9 mouse cellular contexts compared by ENCODE assay signal in the genomic region with DNA sequence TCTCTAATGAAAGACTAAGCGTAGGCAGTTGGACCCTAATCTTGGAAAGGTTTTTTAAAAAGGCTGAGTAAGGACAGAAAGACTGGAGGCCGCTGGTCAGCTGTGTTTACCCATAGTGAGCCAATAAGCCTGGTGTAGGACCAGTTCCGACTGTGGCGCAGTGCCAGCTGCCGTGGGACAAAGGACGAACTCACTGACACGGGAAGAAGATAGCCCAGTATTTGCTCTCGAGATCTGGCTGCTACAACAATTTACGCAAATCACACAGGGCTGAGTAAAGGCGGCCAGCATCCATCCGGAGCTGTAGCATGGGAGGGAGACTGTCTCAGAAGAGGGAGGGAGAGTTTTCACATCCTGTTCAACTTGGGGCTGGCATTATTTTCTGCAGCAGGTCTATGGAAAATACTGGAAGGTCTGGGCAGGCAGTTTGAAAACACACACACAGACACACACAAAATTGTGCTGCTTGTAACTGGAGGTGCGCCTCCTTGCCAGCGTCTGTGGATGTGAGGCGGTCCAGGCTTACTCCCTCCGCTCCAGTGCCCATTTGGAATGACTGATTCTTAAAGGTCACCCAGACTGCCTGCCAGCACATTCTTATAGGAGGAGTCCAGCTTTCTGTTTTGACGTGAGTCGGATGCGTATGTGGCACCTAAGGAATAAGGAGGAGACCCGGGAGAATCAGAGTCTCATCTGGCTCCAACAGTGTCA.
A peak's percentile ranks its signal among the peaks of the same experiment; 100 is the strongest.
DNase-seq lines count a peak whose midpoint lies in the region; ATAC-seq and TF ChIP-seq lines count a peak whose summit lies in the region.
"Had no signal": no experiment of that assay in that cellular context is flagged by ENCODE, and none has a peak within 500 bp of the region (broad histone marks: within the 10 kb centered on the region; RNA-seq: fewer than 3 reads in every experiment).

No protein-coding gene starts in this region.

- intact Hi-C loops in left cerebral cortex, postnatal 25 days (cut with DNase I) = no loop called here

- no peaks in the 10 kb centered on the region for H3K36me3 ChIP-seq in intestine, postnatal 0 days (ENCODE audit: control insufficient read depth, insufficient read depth)
- H3K36me3 ChIP-seq: heart, embryonic 15.5 days had no signal

- H3K9ac ChIP-seq in intestine, postnatal 0 days (ENCODE audit: low read depth, low read length) = no peak overlapping the region
- H3K9ac ChIP-seq: heart, embryonic 15.5 days had no signal

- H3K9me3 ChIP-seq in intestine, postnatal 0 days (ENCODE audit: control insufficient read depth) = no peaks in the 10 kb centered on the region
- H3K9me3 ChIP-seq: heart, embryonic 15.5 days had no signal

- TF ChIP-seq CTCF in intestine, postnatal 0 days (IDR thresholded peaks at IDR 0.05; ENCODE audit: low read depth) = no peak

- peak; percentile 31; the same call in 1 of the 2 replicates for ATAC-seq in frontal cortex, adult (ENCODE audit: low TSS enrichment)
- no peak for ATAC-seq in intestine, postnatal 0 days
- no peak for ATAC-seq in erythroid progenitor cell, adult 5-6 weeks (replicated peaks; ENCODE audit: low FRiP score, poor library complexity, severe bottlenecking)

- DNase-seq in urinary bladder, postnatal 14 days (ENCODE audit: low spot score) = peak; percentile 64
- DNase-seq in urinary bladder, postnatal 10 days (ENCODE audit: low spot score) = no peak
- DNase-seq in left cerebral cortex, postnatal 25 days (ENCODE audit: low spot score in 2 of 2) = peak; percentile 4 to 33
- peak; percentile 31 for DNase-seq in ovary, postnatal 10 days (ENCODE audit: low spot score)
- no peak for DNase-seq in embryo, embryonic 11 days

- whole genome bisulfite sequencing in intestine, postnatal 0 days = 45% methylated on average over 19 of the region's 19 CpGs

- H3K27ac ChIP-seq in intestine, postnatal 0 days (ENCODE audit: low read depth, low read length) = no peak overlapping the region
- H3K27ac ChIP-seq: heart, embryonic 15.5 days had no signal

- no peak overlapping the region for H3K4me3 ChIP-seq in intestine, postnatal 0 days (ENCODE audit: low read depth, low read length)
- H3K4me3 ChIP-seq: heart, embryonic 15.5 days had no signal

- no peaks in the 10 kb centered on the region for H3K4me1 ChIP-seq in intestine, postnatal 0 days (replicated peaks; ENCODE audit: control insufficient read depth, insufficient read depth, low read length)

- H3K4me2 ChIP-seq in intestine, postnatal 0 days (replicated peaks; ENCODE audit: low read depth) = 0 out of 2 replicates have a peak overlapping the region, but pooled peaks have one; percentile 9
- H3K4me2 ChIP-seq: heart, embryonic 15.5 days had no signal

- no peaks in the 10 kb centered on the region for H3K27me3 ChIP-seq in intestine, postnatal 0 days (replicated peaks; ENCODE audit: control insufficient read depth, insufficient read depth, low read length)
- H3K27me3 ChIP-seq: heart, embryonic 15.5 days had no signal

Comparison
In these comparisons a context has a peak if more than half of its experiments do, and no peak if none do; other contexts are left out.
1. DNase-seq: peak in urinary bladder, postnatal 14 days (single experiment), left cerebral cortex, postnatal 25 days (2 of 2) and ovary, postnatal 10 days (single experiment); none in urinary bladder, postnatal 10 days (single experiment) and embryo, embryonic 11 days (single experiment).